Mouse (Mus musculus): Measurements from ENCODE around the gene Rita1. TPM values are rescaled to one million over a fixed set of nuclear protein-coding genes. Genes with fewer than 3 reads are reported as not detected.

Rita1 gene
- polyA plus RNA-seq, 1 experiment = 9.0 TPM

DNA sequence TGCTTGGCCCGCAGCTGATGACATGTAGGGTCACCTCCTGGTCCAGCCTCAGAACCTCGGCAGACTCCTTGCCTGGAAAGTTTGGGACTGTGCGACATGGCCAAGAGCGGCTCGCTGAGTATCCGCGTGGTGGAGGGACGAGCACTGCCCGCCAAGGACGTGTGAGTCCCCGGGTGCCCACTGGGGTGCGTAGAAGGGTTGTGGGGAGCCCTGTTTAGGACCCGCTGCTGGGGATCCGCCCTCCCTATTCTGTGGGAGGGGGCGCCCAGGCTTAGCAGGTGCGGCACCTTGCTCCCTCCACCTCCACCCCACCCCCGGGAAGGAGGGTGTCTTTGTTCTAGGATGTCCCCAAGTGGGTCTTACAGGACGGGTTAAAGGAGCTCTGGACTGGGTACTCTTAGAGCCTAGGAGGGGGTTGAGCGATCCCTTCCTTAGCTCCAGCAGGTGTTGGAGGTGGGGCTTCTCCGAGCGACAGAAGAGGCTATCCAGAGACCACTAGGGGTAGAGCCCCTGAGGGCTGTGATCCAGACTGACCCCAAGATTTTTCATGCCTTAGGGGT, 37.1 kb upstream of the Rita1 start:
- H3K4me3 ChIP-seq (ENCODE audit: control insufficient read depth, low read depth, low read length) = peak overlapping the region; percentile 62
- no peak for TF ChIP-seq POLR2A (IDR thresholded peaks at IDR 0.05; ENCODE audit: control insufficient read depth, low read depth, low read length)
- TF ChIP-seq CTCF (IDR thresholded peaks at IDR 0.05; ENCODE audit: control insufficient read depth, insufficient read depth, insufficient replicate concordance, low read depth, low read length) = no peak
- no peaks in the 10 kb centered on the region for H3K36me3 ChIP-seq (ENCODE audit: control insufficient read depth, insufficient read depth, low read length)
- H3K4me1 ChIP-seq (ENCODE audit: control insufficient read depth, insufficient read depth, low read length) = peaks cover 4% of the 10 kb centered on the region
- no peak overlapping the region for H3K27ac ChIP-seq (ENCODE audit: control insufficient read depth, insufficient read depth, low read depth, low read length)
- H3K27me3 ChIP-seq (ENCODE audit: control insufficient read depth, insufficient read depth, low read length) = no peaks in the 10 kb centered on the region

DNA sequence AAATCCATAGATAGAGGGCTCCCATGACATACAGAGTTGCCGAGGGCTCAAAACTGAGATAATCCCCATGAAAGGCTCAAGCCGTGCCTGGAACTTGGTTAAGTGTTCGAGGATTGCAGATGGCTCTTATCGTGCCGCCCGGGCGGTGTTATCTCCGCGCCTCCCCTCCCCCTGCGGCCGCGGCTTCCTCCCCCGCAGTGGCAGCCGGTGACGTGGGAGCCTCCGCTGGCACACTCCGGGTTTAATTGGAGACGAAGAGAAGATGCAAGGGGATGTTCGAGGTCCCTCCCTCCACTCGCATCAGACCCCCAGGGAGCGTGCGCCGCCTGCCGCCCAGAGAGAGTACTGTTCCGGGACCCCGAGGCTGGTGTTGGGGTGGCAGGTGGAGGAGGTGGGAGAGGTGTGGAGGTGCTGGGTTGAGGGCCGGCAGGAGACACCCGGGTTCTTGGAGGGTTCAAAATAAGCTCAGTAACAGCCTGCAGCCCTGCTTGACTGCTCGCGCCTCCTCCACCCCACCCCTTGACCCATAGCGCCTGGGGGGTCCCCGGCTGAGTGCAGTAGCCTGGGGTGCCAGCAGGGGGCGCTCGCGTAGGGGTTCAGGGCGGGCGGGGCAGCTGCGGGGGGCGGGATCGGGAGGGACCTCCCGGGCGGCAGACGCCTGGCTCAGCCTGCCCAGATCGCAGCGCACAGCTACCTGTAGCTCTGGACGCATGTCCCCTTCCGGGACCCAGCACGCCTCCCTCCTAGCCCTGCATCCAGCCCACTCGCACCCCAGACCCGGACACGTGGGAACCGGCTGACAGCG, 36.4 kb upstream of the Rita1 start, which contains the start of gene Rasal1:
Rasal1 (plus strand) TSS at position 244 of the 805 bp plus-strand sequence.
- no peak for TF ChIP-seq POLR2A (IDR thresholded peaks at IDR 0.05; ENCODE audit: control insufficient read depth, low read depth, low read length)
- peak; percentile 40; the same call in 1 of the 2 replicates for TF ChIP-seq CTCF (IDR thresholded peaks at IDR 0.05; ENCODE audit: control insufficient read depth, insufficient read depth, insufficient replicate concordance, low read depth, low read length)
- Histone ChIP-seq H3K36me3 (ENCODE audit: control insufficient read depth, insufficient read depth, low read length) (no peaks in the 10 kb centered on the region), H3K27ac (ENCODE audit: control insufficient read depth, insufficient read depth, low read depth, low read length) (no peak within 1 kb of the TSS), H3K4me3 (ENCODE audit: control insufficient read depth, low read depth, low read length) (peak within 1 kb of the TSS; percentile 62), H3K4me1 (ENCODE audit: control insufficient read depth, insufficient read depth, low read length) (peaks cover 4% of the 10 kb centered on the region), H3K27me3 (ENCODE audit: control insufficient read depth, insufficient read depth, low read length) (no peaks in the 10 kb centered on the region)

DNA sequence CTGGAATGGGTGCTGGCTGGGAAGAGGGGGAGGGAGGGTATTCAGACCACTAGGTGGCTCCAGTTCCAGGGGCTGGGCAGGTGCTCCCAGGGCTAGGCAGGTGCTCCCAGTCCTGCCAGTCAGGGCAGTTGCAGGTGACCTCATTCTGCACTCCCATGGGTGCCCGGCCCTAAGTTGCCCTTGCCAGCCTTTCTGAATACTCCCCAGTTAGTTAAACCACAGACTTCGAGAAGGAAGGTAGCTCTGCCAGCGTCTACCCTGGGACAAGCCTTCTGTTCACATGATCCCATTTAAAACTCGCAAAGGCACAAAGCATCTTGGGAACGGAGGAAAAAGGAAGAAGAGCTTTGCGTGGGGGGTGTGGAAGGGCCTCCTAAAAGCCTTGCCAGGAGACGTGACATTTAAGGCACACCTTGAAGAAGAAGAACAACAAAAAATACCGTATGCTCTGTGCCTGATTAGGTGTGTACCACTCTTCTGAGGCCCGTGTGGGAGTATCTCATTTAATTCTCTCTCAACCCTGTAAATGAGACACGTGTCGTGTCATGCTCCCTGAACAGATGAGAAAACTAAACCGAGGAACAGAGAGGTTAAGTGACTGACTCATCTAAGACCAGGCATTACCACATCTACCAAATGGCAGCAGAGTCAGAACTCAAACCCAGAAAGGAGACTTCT, 35.6 kb upstream of the Rita1 start:
- no peak for TF ChIP-seq POLR2A (IDR thresholded peaks at IDR 0.05; ENCODE audit: control insufficient read depth, low read depth, low read length)
- no peak for TF ChIP-seq CTCF (IDR thresholded peaks at IDR 0.05; ENCODE audit: control insufficient read depth, insufficient read depth, insufficient replicate concordance, low read depth, low read length)
- Histone ChIP-seq H3K27me3 (ENCODE audit: control insufficient read depth, insufficient read depth, low read length) (no peaks in the 10 kb centered on the region), H3K4me1 (ENCODE audit: control insufficient read depth, insufficient read depth, low read length) (peaks cover 4% of the 10 kb centered on the region), H3K27ac (ENCODE audit: control insufficient read depth, insufficient read depth, low read depth, low read length) (no peak overlapping the region), H3K36me3 (ENCODE audit: control insufficient read depth, insufficient read depth, low read length) (no peaks in the 10 kb centered on the region), H3K4me3 (ENCODE audit: control insufficient read depth, low read depth, low read length) (no peak overlapping the region)

DNA sequence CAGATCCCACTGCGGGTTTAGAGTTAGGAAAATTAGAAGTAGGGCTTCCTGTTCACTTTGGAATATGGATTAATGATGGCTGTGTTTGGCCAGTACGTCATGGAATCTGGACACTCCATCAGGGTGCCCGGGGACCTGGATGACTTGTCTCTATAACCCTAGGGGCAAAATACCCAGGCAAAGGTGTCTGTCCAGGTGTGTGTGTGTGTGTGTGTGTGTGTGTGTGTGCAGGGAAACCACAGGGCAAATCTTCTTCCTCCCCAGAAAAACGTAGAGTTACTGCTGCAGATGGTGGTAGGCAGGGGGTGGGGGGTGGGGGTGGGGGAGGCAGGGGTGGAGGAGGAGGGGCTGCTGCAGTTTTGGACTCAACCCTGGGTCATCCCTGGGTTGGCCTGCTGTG, 35.0 kb upstream of the Rita1 start:
- Histone ChIP-seq H3K36me3 (ENCODE audit: control insufficient read depth, insufficient read depth, low read length) (no peaks in the 10 kb centered on the region), H3K4me3 (ENCODE audit: control insufficient read depth, low read depth, low read length) (no peak overlapping the region), H3K27me3 (ENCODE audit: control insufficient read depth, insufficient read depth, low read length) (no peaks in the 10 kb centered on the region), H3K27ac (ENCODE audit: control insufficient read depth, insufficient read depth, low read depth, low read length) (no peak overlapping the region), H3K4me1 (ENCODE audit: control insufficient read depth, insufficient read depth, low read length) (peaks cover 4% of the 10 kb centered on the region)
- TF ChIP-seq CTCF (IDR thresholded peaks at IDR 0.05; ENCODE audit: control insufficient read depth, insufficient read depth, insufficient replicate concordance, low read depth, low read length) (no peak), POLR2A (IDR thresholded peaks at IDR 0.05; ENCODE audit: control insufficient read depth, low read depth, low read length) (no peak)

DNA sequence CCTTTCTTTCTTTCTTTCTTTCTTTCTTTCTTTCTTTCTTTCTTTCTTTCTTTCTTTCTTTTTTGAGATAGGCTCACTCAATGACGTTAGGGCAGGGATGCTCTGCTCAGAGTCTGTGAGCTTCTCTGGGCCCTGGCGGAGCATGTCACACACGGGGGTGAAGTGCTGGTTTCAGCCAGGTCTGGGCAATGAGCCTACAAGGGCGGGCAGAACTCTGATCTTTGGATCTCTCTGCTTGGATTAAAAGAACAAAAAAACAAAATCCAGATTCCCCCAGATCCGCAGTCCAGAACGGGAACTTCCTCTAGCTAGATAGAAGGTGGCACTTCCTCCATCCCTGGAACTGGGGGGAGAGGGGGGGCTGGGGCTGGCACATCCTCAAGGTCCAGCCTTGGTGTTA, 33.5 kb upstream of the Rita1 start:
- no peaks in the 10 kb centered on the region for H3K36me3 ChIP-seq (ENCODE audit: control insufficient read depth, insufficient read depth, low read length)
- no peak overlapping the region for H3K27ac ChIP-seq (ENCODE audit: control insufficient read depth, insufficient read depth, low read depth, low read length)
- no peaks in the 10 kb centered on the region for H3K27me3 ChIP-seq (ENCODE audit: control insufficient read depth, insufficient read depth, low read length)
- H3K4me3 ChIP-seq (ENCODE audit: control insufficient read depth, low read depth, low read length) = no peak overlapping the region
- TF ChIP-seq POLR2A (IDR thresholded peaks at IDR 0.05; ENCODE audit: control insufficient read depth, low read depth, low read length) (no peak), CTCF (IDR thresholded peaks at IDR 0.05; ENCODE audit: control insufficient read depth, insufficient read depth, insufficient replicate concordance, low read depth, low read length) (no peak)
- peaks cover 4% of the 10 kb centered on the region for H3K4me1 ChIP-seq (ENCODE audit: control insufficient read depth, insufficient read depth, low read length)

DNA sequence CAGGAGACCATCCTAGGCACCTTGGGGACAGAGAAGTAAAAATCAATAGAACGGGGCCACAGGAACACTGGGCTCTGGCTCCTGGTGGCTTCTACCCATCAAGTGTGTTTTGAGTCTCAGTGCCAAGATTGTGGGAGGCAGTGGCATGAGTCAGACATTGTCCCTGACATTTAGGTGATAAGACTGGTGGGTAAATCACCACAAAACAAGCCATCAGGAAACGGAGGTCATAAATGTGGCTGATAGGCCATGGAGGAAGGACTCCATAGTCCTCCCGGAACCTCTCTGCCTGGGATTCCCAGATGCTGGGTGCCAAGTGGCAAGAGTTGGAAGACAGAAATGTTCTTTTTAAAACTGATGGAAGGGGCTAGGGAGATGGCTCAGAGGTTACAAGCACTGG, 31.8 kb upstream of the Rita1 start:
- no peak overlapping the region for H3K4me3 ChIP-seq (ENCODE audit: control insufficient read depth, low read depth, low read length)
- no peak overlapping the region for H3K27ac ChIP-seq (ENCODE audit: control insufficient read depth, insufficient read depth, low read depth, low read length)
- H3K36me3 ChIP-seq (ENCODE audit: control insufficient read depth, insufficient read depth, low read length) = no peaks in the 10 kb centered on the region
- TF ChIP-seq POLR2A (IDR thresholded peaks at IDR 0.05; ENCODE audit: control insufficient read depth, low read depth, low read length) (no peak), CTCF (IDR thresholded peaks at IDR 0.05; ENCODE audit: control insufficient read depth, insufficient read depth, insufficient replicate concordance, low read depth, low read length) (no peak)
- H3K4me1 ChIP-seq (ENCODE audit: control insufficient read depth, insufficient read depth, low read length) = peaks cover 2% of the 10 kb centered on the region
- no peaks in the 10 kb centered on the region for H3K27me3 ChIP-seq (ENCODE audit: control insufficient read depth, insufficient read depth, low read length)

Data from testis, adult 2 months (tissue).